Mouse (Mus musculus): ENCODE measurements around the gene Arhgap22. TPM values are rescaled to one million over a fixed set of nuclear protein-coding genes. Genes with fewer than 3 reads are reported as not detected.

Arhgap22 gene
- polyA plus RNA-seq, 1 experiment from 2014 or later = 4.5 TPM

GRCm38 (mm10) chr14:33305645-33306281 lies 91.9 kb downstream of the Arhgap22 start:
- Histone ChIP-seq H3K27ac (ENCODE audit: low read depth, low read length) (peak overlapping the region; percentile 25; the same call in 1 of the 2 replicates), H3K9ac (ENCODE audit: low read depth, low read length) (no peak overlapping the region), H3K4me1 (ENCODE audit: control insufficient read depth, insufficient read depth, low read length) (peaks cover 8% of the 10 kb centered on the region; the same call in 1 of the 2 replicates), H3K9me3 (replicated peaks; ENCODE audit: control insufficient read depth, low read length) (no peaks in the 10 kb centered on the region), H3K4me3 (ENCODE audit: low read depth, low read length) (no peak overlapping the region), H3K4me2 (peak overlapping the region; percentile 41), H3K36me3 (ENCODE audit: control insufficient read depth, insufficient read depth, low read length) (no peaks in the 10 kb centered on the region), H3K27me3 (ENCODE audit: control insufficient read depth, insufficient read depth, low read length) (no peaks in the 10 kb centered on the region)
- peak; percentile 55; the same call in 1 of the 2 replicates for ATAC-seq (replicated peaks; ENCODE audit: insufficient number of reproducible peaks, low FRiP score, low TSS enrichment)
- WGBS (ENCODE audit: insufficient replicate concordance) = 46% methylated on average over 12 of the region's 12 CpGs

GRCm38 (mm10) chr14:33310719-33311118 lies 96.9 kb downstream of the Arhgap22 start:
- H3K4me2 ChIP-seq = no peak overlapping the region
- WGBS (ENCODE audit: insufficient replicate concordance) = 40% methylated on average over 4 of the region's 4 CpGs
- H3K9me3 ChIP-seq (replicated peaks; ENCODE audit: control insufficient read depth, low read length) = no peaks in the 10 kb centered on the region
- H3K4me1 ChIP-seq (ENCODE audit: control insufficient read depth, insufficient read depth, low read length) = peaks cover 4% of the 10 kb centered on the region; the same call in 1 of the 2 replicates
- H3K36me3 ChIP-seq (ENCODE audit: control insufficient read depth, insufficient read depth, low read length) = no peaks in the 10 kb centered on the region
- H3K4me3 ChIP-seq (ENCODE audit: low read depth, low read length) = no peak overlapping the region
- no peak for ATAC-seq (replicated peaks; ENCODE audit: insufficient number of reproducible peaks, low FRiP score, low TSS enrichment)
- no peak overlapping the region for H3K9ac ChIP-seq (ENCODE audit: low read depth, low read length)
- H3K27ac ChIP-seq (ENCODE audit: low read depth, low read length) = no peak overlapping the region
- H3K27me3 ChIP-seq (ENCODE audit: control insufficient read depth, insufficient read depth, low read length) = peaks cover 8% of the 10 kb centered on the region; the same call in 1 of the 2 replicates

- 44% methylated on average over 4 of the region's 4 CpGs for WGBS (ENCODE audit: insufficient replicate concordance)
- Histone ChIP-seq H3K27ac (ENCODE audit: low read depth, low read length) (no peak overlapping the region), H3K27me3 (ENCODE audit: control insufficient read depth, insufficient read depth, low read length) (peaks cover 8% of the 10 kb centered on the region), H3K4me3 (ENCODE audit: low read depth, low read length) (no peak overlapping the region), H3K4me2 (no peak overlapping the region), H3K9me3 (replicated peaks; ENCODE audit: control insufficient read depth, low read length) (no peaks in the 10 kb centered on the region), H3K36me3 (ENCODE audit: control insufficient read depth, insufficient read depth, low read length) (no peaks in the 10 kb centered on the region), H3K4me1 (ENCODE audit: control insufficient read depth, insufficient read depth, low read length) (no peaks in the 10 kb centered on the region), H3K9ac (ENCODE audit: low read depth, low read length) (no peak overlapping the region)
- ATAC-seq (replicated peaks; ENCODE audit: insufficient number of reproducible peaks, low FRiP score, low TSS enrichment) = 0 out of 2 replicates have a peak, but pooled peaks have one; percentile 19
Observed at GRCm38 (mm10) chr14:33312309-33312708, 98.5 kb downstream of the Arhgap22 start.

- H3K9me3 ChIP-seq (replicated peaks; ENCODE audit: control insufficient read depth, low read length) = no peaks in the 10 kb centered on the region
- no peak overlapping the region for H3K4me2 ChIP-seq
- peaks cover 8% of the 10 kb centered on the region for H3K27me3 ChIP-seq (ENCODE audit: control insufficient read depth, insufficient read depth, low read length)
- H3K36me3 ChIP-seq (ENCODE audit: control insufficient read depth, insufficient read depth, low read length) = no peaks in the 10 kb centered on the region
- peak; percentile 53; the same call in 1 of the 2 replicates for ATAC-seq (replicated peaks; ENCODE audit: insufficient number of reproducible peaks, low FRiP score, low TSS enrichment)
- H3K9ac ChIP-seq (ENCODE audit: low read depth, low read length) = no peak overlapping the region
- H3K27ac ChIP-seq (ENCODE audit: low read depth, low read length) = no peak overlapping the region
- no peaks in the 10 kb centered on the region for H3K4me1 ChIP-seq (ENCODE audit: control insufficient read depth, insufficient read depth, low read length)
- H3K4me3 ChIP-seq (ENCODE audit: low read depth, low read length) = no peak overlapping the region
- WGBS (ENCODE audit: insufficient replicate concordance) = 3% methylated on average over 4 of the region's 4 CpGs
Observed at GRCm38 (mm10) chr14:33313624-33314023, 99.8 kb downstream of the Arhgap22 start.

GRCm38 (mm10) chr14:33314160-33314559 lies 100.3 kb downstream of the Arhgap22 start:
- Histone ChIP-seq H3K9ac (ENCODE audit: low read depth, low read length) (no peak overlapping the region), H3K4me2 (no peak overlapping the region), H3K27me3 (ENCODE audit: control insufficient read depth, insufficient read depth, low read length) (peaks cover 8% of the 10 kb centered on the region), H3K36me3 (ENCODE audit: control insufficient read depth, insufficient read depth, low read length) (no peaks in the 10 kb centered on the region), H3K27ac (ENCODE audit: low read depth, low read length) (no peak overlapping the region), H3K4me3 (ENCODE audit: low read depth, low read length) (no peak overlapping the region), H3K4me1 (ENCODE audit: control insufficient read depth, insufficient read depth, low read length) (no peaks in the 10 kb centered on the region), H3K9me3 (replicated peaks; ENCODE audit: control insufficient read depth, low read length) (no peaks in the 10 kb centered on the region)
- 43% methylated on average over 7 of the region's 7 CpGs for WGBS (ENCODE audit: insufficient replicate concordance)
- no peak for ATAC-seq (replicated peaks; ENCODE audit: insufficient number of reproducible peaks, low FRiP score, low TSS enrichment)

- Histone ChIP-seq H3K9ac (ENCODE audit: low read depth, low read length) (no peak overlapping the region), H3K4me3 (ENCODE audit: low read depth, low read length) (no peak overlapping the region), H3K4me1 (ENCODE audit: control insufficient read depth, insufficient read depth, low read length) (0 out of 2 replicates have a peak, but pooled peaks cover under 1% of the 10 kb centered on the region), H3K27me3 (ENCODE audit: control insufficient read depth, insufficient read depth, low read length) (peaks cover 13% of the 10 kb centered on the region), H3K27ac (ENCODE audit: low read depth, low read length) (no peak overlapping the region), H3K36me3 (ENCODE audit: control insufficient read depth, insufficient read depth, low read length) (no peaks in the 10 kb centered on the region), H3K9me3 (replicated peaks; ENCODE audit: control insufficient read depth, low read length) (no peaks in the 10 kb centered on the region), H3K4me2 (no peak overlapping the region)
- no peak for ATAC-seq (replicated peaks; ENCODE audit: insufficient number of reproducible peaks, low FRiP score, low TSS enrichment)
- 65% methylated on average over 5 of the region's 5 CpGs for WGBS (ENCODE audit: insufficient replicate concordance)
Observed at GRCm38 (mm10) chr14:33315111-33315510, 101.3 kb downstream of the Arhgap22 start.

GRCm38 (mm10) chr14:33315771-33316170 lies 101.9 kb downstream of the Arhgap22 start:
- H3K4me3 ChIP-seq (ENCODE audit: low read depth, low read length) = no peak overlapping the region
- no peaks in the 10 kb centered on the region for H3K9me3 ChIP-seq (replicated peaks; ENCODE audit: control insufficient read depth, low read length)
- no peaks in the 10 kb centered on the region for H3K36me3 ChIP-seq (ENCODE audit: control insufficient read depth, insufficient read depth, low read length)
- 60% methylated on average over 4 of the region's 4 CpGs for WGBS (ENCODE audit: insufficient replicate concordance)
- no peak overlapping the region for H3K4me2 ChIP-seq
- no peak overlapping the region for H3K27ac ChIP-seq (ENCODE audit: low read depth, low read length)
- peaks cover 13% of the 10 kb centered on the region for H3K27me3 ChIP-seq (ENCODE audit: control insufficient read depth, insufficient read depth, low read length)
- ATAC-seq (replicated peaks; ENCODE audit: insufficient number of reproducible peaks, low FRiP score, low TSS enrichment) = no peak
- H3K4me1 ChIP-seq (ENCODE audit: control insufficient read depth, insufficient read depth, low read length) = peaks cover 7% of the 10 kb centered on the region
- no peak overlapping the region for H3K9ac ChIP-seq (ENCODE audit: low read depth, low read length)

DNA sequence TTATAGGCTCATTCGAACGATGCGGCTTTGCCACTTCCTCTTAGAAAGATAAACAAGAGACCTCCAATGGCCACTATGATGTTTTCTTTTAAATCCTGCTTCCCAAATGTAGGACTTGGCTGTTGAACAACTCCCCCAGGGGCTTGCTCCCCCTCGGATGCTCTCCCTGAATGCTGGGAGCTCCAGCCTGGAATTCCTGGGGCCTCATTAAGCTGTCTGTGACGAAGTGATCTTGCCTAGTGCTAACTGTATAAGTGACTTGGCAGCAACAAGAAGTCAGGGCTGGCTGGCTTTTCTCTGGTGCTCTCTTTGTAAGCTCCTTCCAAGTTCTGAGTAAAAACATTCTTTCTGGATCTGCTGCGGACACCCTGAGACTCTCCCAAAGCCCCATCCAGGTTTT lies 104.1 kb downstream of the Arhgap22 start:
- H3K36me3 ChIP-seq (ENCODE audit: control insufficient read depth, insufficient read depth, low read length) = no peaks in the 10 kb centered on the region
- H3K4me2 ChIP-seq = no peak overlapping the region
- H3K27me3 ChIP-seq (ENCODE audit: control insufficient read depth, insufficient read depth, low read length) = peaks cover 22% of the 10 kb centered on the region
- H3K4me1 ChIP-seq (ENCODE audit: control insufficient read depth, insufficient read depth, low read length) = peaks cover 12% of the 10 kb centered on the region
- 48% methylated on average over 6 of the region's 6 CpGs for WGBS (ENCODE audit: insufficient replicate concordance)
- H3K4me3 ChIP-seq (ENCODE audit: low read depth, low read length) = no peak overlapping the region
- no peaks in the 10 kb centered on the region for H3K9me3 ChIP-seq (replicated peaks; ENCODE audit: control insufficient read depth, low read length)
- ATAC-seq (replicated peaks; ENCODE audit: insufficient number of reproducible peaks, low FRiP score, low TSS enrichment) = no peak
- H3K9ac ChIP-seq (ENCODE audit: low read depth, low read length) = no peak overlapping the region
- H3K27ac ChIP-seq (ENCODE audit: low read depth, low read length) = no peak overlapping the region
